Mouse (Mus musculus) neural tube, embryonic 14.5 days (tissue): ENCODE measurements around the gene Mxd4. TPM values are rescaled to one million over a fixed set of nuclear protein-coding genes. Genes with fewer than 3 reads are reported as not detected.

ENCODE experiments used
- ATAC-seq: fragments of 200-750 bp; cut with Nextera tagmentation; 2 replicates; pipeline ENCODE4 v1.8.0; 2017; ENCODE audit warnings: low read depth, mild to moderate bottlenecking, moderate TSS enrichment, moderate library complexity
- H3K27ac ChIP-seq: fragments of 300-500 bp; sonication (generic); 2 replicates; pipeline ENCODE4 v1.5.1; 2014; ENCODE audit warnings: low read depth, mild to moderate bottlenecking, control low read depth, low read length, moderate library complexity, mixed read lengths
- H3K27me3 ChIP-seq: fragments of 300-500 bp; sonication (generic); 2 replicates; pipeline ENCODE4 v1.6.1; 2014; ENCODE audit warnings: low read length; ENCODE audit not compliant: control insufficient read depth, insufficient read depth
- H3K36me3 ChIP-seq: fragments of 300-500 bp; sonication (generic); 2 replicates; pipeline ENCODE4 v1.6.1; 2014; ENCODE audit warnings: low read length, mixed read lengths; ENCODE audit not compliant: control insufficient read depth, insufficient read depth
- H3K4me1 ChIP-seq: fragments of 300-500 bp; sonication (generic); 2 replicates; pipeline ENCODE4 v1.6.1; 2014; ENCODE audit warnings: low read length; ENCODE audit not compliant: control insufficient read depth, insufficient read depth
- H3K4me2 ChIP-seq: fragments of 300-500 bp; sonication (generic); 2 replicates; pipeline ENCODE4 v1.6.1; 2014; ENCODE audit warnings: mild to moderate bottlenecking, low read depth, low read length, control low read depth
- H3K4me3 ChIP-seq: fragments of 300-500 bp; sonication (generic); 2 replicates; pipeline ENCODE4 v1.5.1; 2014; ENCODE audit warnings: low read depth, low read length, control low read depth, mixed read lengths
- H3K9ac ChIP-seq: fragments of 300-500 bp; sonication (generic); replicated peaks from 2 replicates; pipeline ENCODE4 v1.6.1; 2014; ENCODE audit warnings: low read depth, mild to moderate bottlenecking, control low read depth, low read length, mixed read lengths
- H3K9me3 ChIP-seq: fragments of 300-500 bp; sonication (generic); 2 replicates; pipeline ENCODE4 v1.6.1; 2016; ENCODE audit warnings: low read length; ENCODE audit not compliant: control insufficient read depth
- WGBS: fragments of 180-500 bp; shearing (Covaris S2); extraction: QIAGEN DNeasy Blood & Tissue Kit; methylation state at CpG from one replicate; pipeline ENCODE4 v1.1.7; 2014; 5-methylcytosine and 5-hydroxymethylcytosine counted together
- polyA plus RNA-seq: library from polyadenylated mRNA; unstranded; fragments of >200 nt; fragmentation: Nextera tagmentation; extraction: Ambion mirVana; gene quantifications from 2 replicates; pipeline ENCODE4 v1.2.1, GENCODE M21; 2014

The Mxd4 gene
- polyA plus RNA-seq, 1 experiment from 2014 or later: 26.7 TPM

GRCm38 (mm10) chr5:34183156-34183880 is 4.2 kb downstream of the Mxd4 start:
- H3K4me2 ChIP-seq: no peak overlapping the region
- no peak overlapping the region for H3K4me3 ChIP-seq
- no peak for ATAC-seq
- no peak overlapping the region for H3K9ac ChIP-seq
- H3K9me3 ChIP-seq: no peaks in the 10 kb centered on the region
- H3K27ac ChIP-seq: no peak overlapping the region
- 61% methylated on average over 3 of the region's 5 CpGs for WGBS
- H3K4me1 ChIP-seq: peaks cover 26% of the 10 kb centered on the region
- peaks cover 16% of the 10 kb centered on the region for H3K36me3 ChIP-seq
- no peaks in the 10 kb centered on the region for H3K27me3 ChIP-seq

- Histone ChIP-seq H3K4me3 (no peak overlapping the region), H3K4me1 (peaks cover 26% of the 10 kb centered on the region), H3K36me3 (peaks cover 20% of the 10 kb centered on the region), H3K4me2 (no peak overlapping the region), H3K27me3 (no peaks in the 10 kb centered on the region), H3K27ac (no peak overlapping the region), H3K9ac (no peak overlapping the region), H3K9me3 (no peaks in the 10 kb centered on the region)
- WGBS: 70% methylated on average over 3 of the region's 3 CpGs
- ATAC-seq: no peak
These were observed 5.0 kb downstream of the Mxd4 start for GRCm38 (mm10) chr5:34182486-34182885.

- no peaks in the 10 kb centered on the region for H3K9me3 ChIP-seq
- no peaks in the 10 kb centered on the region for H3K27me3 ChIP-seq
- H3K4me1 ChIP-seq: no peaks in the 10 kb centered on the region
- H3K36me3 ChIP-seq: peaks cover 42% of the 10 kb centered on the region
- no peak overlapping the region for H3K4me2 ChIP-seq
- no peak overlapping the region for H3K27ac ChIP-seq
- 92% methylated on average over 4 of the region's 4 CpGs for WGBS
- H3K9ac ChIP-seq: no peak overlapping the region
- no peak for ATAC-seq
- H3K4me3 ChIP-seq: no peak overlapping the region
These were observed 9.7 kb downstream of the Mxd4 start for GRCm38 (mm10) chr5:34177821-34178220.

GRCm38 (mm10) chr5:34177091-34177490 is 10.4 kb downstream of the Mxd4 start:
- H3K9ac ChIP-seq: no peak overlapping the region
- H3K36me3 ChIP-seq: peaks cover 38% of the 10 kb centered on the region
- H3K9me3 ChIP-seq: no peaks in the 10 kb centered on the region
- no peaks in the 10 kb centered on the region for H3K27me3 ChIP-seq
- H3K4me3 ChIP-seq: no peak overlapping the region
- H3K27ac ChIP-seq: no peak overlapping the region
- ATAC-seq: no peak
- H3K4me2 ChIP-seq: no peak overlapping the region
- WGBS: 93% methylated on average over 2 of the region's 2 CpGs
- no peaks in the 10 kb centered on the region for H3K4me1 ChIP-seq

- no peak overlapping the region for H3K27ac ChIP-seq
- peaks cover 38% of the 10 kb centered on the region for H3K36me3 ChIP-seq
- no peaks in the 10 kb centered on the region for H3K4me1 ChIP-seq
- no peak overlapping the region for H3K4me3 ChIP-seq
- no peak for ATAC-seq
- H3K4me2 ChIP-seq: no peak overlapping the region
- H3K9me3 ChIP-seq: no peaks in the 10 kb centered on the region
- no peaks in the 10 kb centered on the region for H3K27me3 ChIP-seq
- no peak overlapping the region for H3K9ac ChIP-seq
- WGBS: 71% methylated on average over 10 of the region's 10 CpGs
These were observed 10.8 kb downstream of the Mxd4 start for GRCm38 (mm10) chr5:34176691-34177090.

- no peak for ATAC-seq
- Histone ChIP-seq H3K4me3 (no peak overlapping the region), H3K27me3 (no peaks in the 10 kb centered on the region), H3K27ac (no peak overlapping the region), H3K36me3 (peaks cover 37% of the 10 kb centered on the region), H3K4me2 (no peak overlapping the region), H3K9me3 (no peaks in the 10 kb centered on the region), H3K9ac (no peak overlapping the region), H3K4me1 (no peaks in the 10 kb centered on the region)
- WGBS: 15% methylated on average over 5 of the region's 5 CpGs
These were observed 12.2 kb downstream of the Mxd4 start for GRCm38 (mm10) chr5:34175403-34175694.

- WGBS: 67% methylated on average over 5 of the region's 5 CpGs
- H3K27me3 ChIP-seq: no peaks in the 10 kb centered on the region
- H3K36me3 ChIP-seq: peaks cover 33% of the 10 kb centered on the region
- H3K27ac ChIP-seq: no peak overlapping the region
- no peaks in the 10 kb centered on the region for H3K9me3 ChIP-seq
- H3K4me3 ChIP-seq: no peak overlapping the region
- H3K4me2 ChIP-seq: no peak overlapping the region
- ATAC-seq: no peak
- H3K4me1 ChIP-seq: peaks cover 3% of the 10 kb centered on the region; the same call in 1 of the 2 replicates
- H3K9ac ChIP-seq: no peak overlapping the region
These were observed 12.7 kb downstream of the Mxd4 start for GRCm38 (mm10) chr5:34174550-34175402.

GRCm38 (mm10) chr5:34174021-34174420 is 13.5 kb downstream of the Mxd4 start:
- Histone ChIP-seq H3K4me3 (no peak overlapping the region), H3K27ac (no peak overlapping the region), H3K9me3 (no peaks in the 10 kb centered on the region), H3K27me3 (no peaks in the 10 kb centered on the region), H3K9ac (no peak overlapping the region), H3K36me3 (peaks cover 33% of the 10 kb centered on the region), H3K4me1 (peaks cover 3% of the 10 kb centered on the region; the same call in 1 of the 2 replicates), H3K4me2 (no peak overlapping the region)
- no peak for ATAC-seq
- WGBS: 84% methylated on average over 2 of the region's 2 CpGs

- H3K36me3 ChIP-seq: peaks cover 15% of the 10 kb centered on the region
- H3K27ac ChIP-seq: no peak overlapping the region
- H3K4me2 ChIP-seq: no peak overlapping the region
- no peak overlapping the region for H3K9ac ChIP-seq
- no peak for ATAC-seq
- no peaks in the 10 kb centered on the region for H3K9me3 ChIP-seq
- no peak overlapping the region for H3K4me3 ChIP-seq
- H3K4me1 ChIP-seq: peaks cover 3% of the 10 kb centered on the region; the same call in 1 of the 2 replicates
- no peaks in the 10 kb centered on the region for H3K27me3 ChIP-seq
- WGBS: 77% methylated on average over 4 of the region's 4 CpGs
These were observed 16.8 kb downstream of the Mxd4 start for GRCm38 (mm10) chr5:34170726-34171125.
